ENCODE assay signal across 21 mouse cellular contexts in genomic region chr2:46468936-46469629, GRCm38 (mm10).
DNase-seq lines count a peak whose midpoint lies in the region; ATAC-seq lines count a peak whose summit lies in the region.
"Had no signal": no experiment of that assay in that cellular context is flagged by ENCODE, and none has a peak within 500 bp of the region (broad histone marks: within the 10 kb centered on the region; RNA-seq: fewer than 3 reads in every experiment).

No protein-coding gene starts in this region.

- H3K9ac ChIP-seq in forebrain, embryonic 12.5 days = no peak overlapping the region
- no peak overlapping the region for H3K9ac ChIP-seq in forebrain, embryonic 13.5 days
- H3K9ac ChIP-seq in midbrain, embryonic 11.5 days (ENCODE audit: low read length) = no peak overlapping the region
- H3K9ac ChIP-seq in midbrain, embryonic 15.5 days = no peak overlapping the region
- H3K9ac ChIP-seq in neural tube, embryonic 14.5 days (replicated peaks; ENCODE audit: low read depth, low read length) = no peak overlapping the region
- H3K9ac ChIP-seq: embryonic facial prominence, embryonic 15.5 days; heart, embryonic 12.5 days had no signal

- no peak overlapping the region for H3K27ac ChIP-seq in forebrain, embryonic 12.5 days
- no peak overlapping the region for H3K27ac ChIP-seq in forebrain, embryonic 13.5 days
- 0 out of 2 replicates have a peak overlapping the region, but pooled peaks have one; percentile 20 for H3K27ac ChIP-seq in midbrain, embryonic 11.5 days (ENCODE audit: low read depth, low read length)
- no peak overlapping the region for H3K27ac ChIP-seq in midbrain, embryonic 15.5 days
- no peak overlapping the region for H3K27ac ChIP-seq in neural tube, embryonic 14.5 days (ENCODE audit: low read depth, low read length)
- H3K27ac ChIP-seq: embryonic facial prominence, embryonic 15.5 days; gastrocnemius, adult 2 months; hindbrain, embryonic 10.5 days had no signal

- H3K4me2 ChIP-seq in forebrain, embryonic 12.5 days = no peak overlapping the region
- H3K4me2 ChIP-seq in forebrain, embryonic 13.5 days = no peak overlapping the region
- H3K4me2 ChIP-seq in midbrain, embryonic 11.5 days = no peak overlapping the region
- no peak overlapping the region for H3K4me2 ChIP-seq in midbrain, embryonic 15.5 days
- no peak overlapping the region for H3K4me2 ChIP-seq in neural tube, embryonic 14.5 days (ENCODE audit: low read depth, low read length)
- H3K4me2 ChIP-seq: embryonic facial prominence, embryonic 15.5 days; heart, embryonic 12.5 days had no signal

- ATAC-seq in forebrain, embryonic 12.5 days (ENCODE audit: low FRiP score) = peak; percentile 72; the same call in 1 of the 2 replicates
- ATAC-seq in forebrain, embryonic 13.5 days = no peak
- peak; percentile 89 for ATAC-seq in midbrain, embryonic 11.5 days (ENCODE audit: low FRiP score)
- no peak for ATAC-seq in midbrain, embryonic 15.5 days (replicated peaks)
- 0 out of 2 replicates have a peak, but pooled peaks have one; percentile 38 for ATAC-seq in neural tube, embryonic 14.5 days (ENCODE audit: low read depth)
- ATAC-seq: CD4-positive, CD25-positive, alpha-beta regulatory T cell, adult 4 months had no signal

- DNase-seq in midbrain, embryonic 11.5 days (ENCODE audit: low spot score, missing footprints) = no peak
- no peak for DNase-seq in neural tube, embryonic 10.5 days (ENCODE audit: extremely low spot score, low spot score)
- no peak for DNase-seq in adrenal gland, adult (ENCODE audit: inconsistent age in 2 of 2, low spot score in 1 of 2)
- DNase-seq: adrenal gland, postnatal 25 days; B cell, adult 2 months; cerebellum, adult 11 months; cerebellum, adult 8-10 months; cerebellum, postnatal 14 days; embryo, embryonic 11 days; gastrocnemius, adult 2 months; gastrocnemius, postnatal 25 days had no signal

- H3K27me3 ChIP-seq in forebrain, embryonic 12.5 days = no peaks in the 10 kb centered on the region
- no peaks in the 10 kb centered on the region for H3K27me3 ChIP-seq in forebrain, embryonic 13.5 days
- no peaks in the 10 kb centered on the region for H3K27me3 ChIP-seq in midbrain, embryonic 11.5 days (ENCODE audit: control insufficient read depth, insufficient read depth, low read length)
- no peaks in the 10 kb centered on the region for H3K27me3 ChIP-seq in midbrain, embryonic 15.5 days (replicated peaks)
- no peaks in the 10 kb centered on the region for H3K27me3 ChIP-seq in neural tube, embryonic 14.5 days (ENCODE audit: control insufficient read depth, insufficient read depth, low read length)
- H3K27me3 ChIP-seq: embryonic facial prominence, embryonic 15.5 days; heart, embryonic 12.5 days had no signal

- H3K36me3 ChIP-seq in forebrain, embryonic 12.5 days (replicated peaks) = no peaks in the 10 kb centered on the region
- H3K36me3 ChIP-seq in forebrain, embryonic 13.5 days (ENCODE audit: poor library complexity, severe bottlenecking) = no peaks in the 10 kb centered on the region
- no peaks in the 10 kb centered on the region for H3K36me3 ChIP-seq in midbrain, embryonic 11.5 days (ENCODE audit: control insufficient read depth, insufficient read depth, low read length)
- H3K36me3 ChIP-seq in midbrain, embryonic 15.5 days (replicated peaks) = no peaks in the 10 kb centered on the region
- no peaks in the 10 kb centered on the region for H3K36me3 ChIP-seq in neural tube, embryonic 14.5 days (ENCODE audit: control insufficient read depth, insufficient read depth, low read length)
- H3K36me3 ChIP-seq: embryonic facial prominence, embryonic 15.5 days; G1E; heart, embryonic 12.5 days; hindbrain, embryonic 10.5 days had no signal

- H3K9me3 ChIP-seq in forebrain, embryonic 12.5 days = no peaks in the 10 kb centered on the region
- no peaks in the 10 kb centered on the region for H3K9me3 ChIP-seq in forebrain, embryonic 13.5 days (replicated peaks)
- no peaks in the 10 kb centered on the region for H3K9me3 ChIP-seq in midbrain, embryonic 11.5 days (ENCODE audit: control insufficient read depth, low read length)
- H3K9me3 ChIP-seq in midbrain, embryonic 15.5 days = no peaks in the 10 kb centered on the region
- no peaks in the 10 kb centered on the region for H3K9me3 ChIP-seq in neural tube, embryonic 14.5 days (ENCODE audit: control insufficient read depth, low read length)
- H3K9me3 ChIP-seq: embryonic facial prominence, embryonic 15.5 days; G1E; heart, embryonic 12.5 days; hindbrain, embryonic 10.5 days had no signal

- 63% methylated on average over 5 of the region's 5 CpGs for WGBS in forebrain, embryonic 12.5 days
- WGBS in forebrain, embryonic 13.5 days = 60% methylated on average over 5 of the region's 5 CpGs
- 57% methylated on average over 5 of the region's 5 CpGs for WGBS in midbrain, embryonic 11.5 days
- 53% methylated on average over 5 of the region's 5 CpGs for WGBS in midbrain, embryonic 15.5 days
- WGBS in neural tube, embryonic 14.5 days = 63% methylated on average over 5 of the region's 5 CpGs

- no peak overlapping the region for H3K4me3 ChIP-seq in forebrain, embryonic 12.5 days (replicated peaks)
- no peak overlapping the region for H3K4me3 ChIP-seq in forebrain, embryonic 13.5 days
- no peak overlapping the region for H3K4me3 ChIP-seq in midbrain, embryonic 11.5 days (ENCODE audit: low read depth, low read length)
- no peak overlapping the region for H3K4me3 ChIP-seq in midbrain, embryonic 15.5 days
- no peak overlapping the region for H3K4me3 ChIP-seq in neural tube, embryonic 14.5 days (ENCODE audit: low read depth, low read length)
- H3K4me3 ChIP-seq: embryonic facial prominence, embryonic 15.5 days; erythroblast, embryonic 14.5 days; gastrocnemius, adult 2 months; heart, embryonic 12.5 days; hindbrain, embryonic 10.5 days had no signal

- no peaks in the 10 kb centered on the region for H3K4me1 ChIP-seq in forebrain, embryonic 12.5 days
- peaks cover 7% of the 10 kb centered on the region for H3K4me1 ChIP-seq in forebrain, embryonic 13.5 days
- no peaks in the 10 kb centered on the region for H3K4me1 ChIP-seq in midbrain, embryonic 11.5 days (ENCODE audit: control insufficient read depth, insufficient read depth, low read length)
- H3K4me1 ChIP-seq in midbrain, embryonic 15.5 days = no peaks in the 10 kb centered on the region
- no peaks in the 10 kb centered on the region for H3K4me1 ChIP-seq in neural tube, embryonic 14.5 days (ENCODE audit: control insufficient read depth, insufficient read depth, low read length)
- H3K4me1 ChIP-seq: embryonic facial prominence, embryonic 15.5 days; heart, embryonic 12.5 days; hindbrain, embryonic 10.5 days had no signal

Comparison
In these comparisons a context has a peak if more than half of its experiments do, and no peak if none do; other contexts are left out.
1. ATAC-seq: peak in forebrain, embryonic 12.5 days (single experiment), midbrain, embryonic 11.5 days (single experiment) and neural tube, embryonic 14.5 days (single experiment); none in forebrain, embryonic 13.5 days (single experiment) and midbrain, embryonic 15.5 days (single experiment).